Mouse (Mus musculus): Measurements from ENCODE around the gene Rnf168. TPM values are rescaled to one million over a fixed set of nuclear protein-coding genes. Genes with fewer than 3 reads are reported as not detected.

Rnf168 gene
- total and polyA plus RNA-seq, 3 experiments = 14.9 to 61.5 (median 17.6) TPM

DNA sequence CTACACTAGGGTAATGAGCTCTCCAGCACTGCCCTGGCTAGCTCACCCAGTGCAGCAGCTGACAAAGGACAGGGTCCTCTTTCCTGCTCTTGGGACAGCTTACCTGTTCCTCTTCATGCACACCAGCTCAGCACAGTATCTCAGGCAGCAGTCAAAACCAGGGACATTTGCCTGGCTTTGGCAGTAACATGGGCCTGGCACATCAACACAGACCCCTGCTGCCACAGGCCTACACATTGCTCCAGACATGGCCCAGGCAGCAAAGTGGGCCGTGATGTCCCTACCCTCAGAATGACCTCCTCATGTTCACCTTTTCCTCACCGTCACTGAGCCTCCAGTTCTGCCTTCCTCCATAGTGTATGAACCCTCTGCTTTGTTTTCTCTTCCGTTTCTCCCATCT is 73.5 kb downstream of the Rnf168 start:
- TF ChIP-seq TBP (IDR thresholded peaks at IDR 0.05; ENCODE audit: low read depth, low read length) (no peak), MAFK (IDR thresholded peaks at IDR 0.05; ENCODE audit: borderline replicate concordance, low read depth, low read length) (no peak), MXI1 (IDR thresholded peaks at IDR 0.05; ENCODE audit: low read depth, low read length) (no peak), USF1 (IDR thresholded peaks at IDR 0.05; ENCODE audit: low read depth, low read length) (no peak), ETS1 (IDR thresholded peaks at IDR 0.05; ENCODE audit: low read depth, low read length) (no peak), MEF2A (IDR thresholded peaks at IDR 0.05; ENCODE audit: extremely low read depth, insufficient replicate concordance, low read depth, low read length, poor library complexity, severe bottlenecking) (no peak)
- no peak overlapping the region for H3K9ac ChIP-seq (ENCODE audit: control insufficient read depth, low read depth, low read length, poor library complexity, severe bottlenecking)
- H3K9me3 ChIP-seq (replicated peaks; ENCODE audit: insufficient read depth, low read length) = no peaks in the 10 kb centered on the region
- peaks cover 7% of the 10 kb centered on the region; the same call in 1 of the 2 replicates for H3K79me2 ChIP-seq (ENCODE audit: control insufficient read depth, insufficient read depth, low read length, poor library complexity)
- H3K36me3 ChIP-seq (ENCODE audit: control insufficient read depth in 1 of 2, insufficient read depth in 2 of 2, low read length in 2 of 2) = peaks cover 0 to 15% of the 10 kb centered on the region in 2 experiments; a peak in 2 of 4 replicates
- no peak for DNase-seq (ENCODE audit: low read depth, low spot score)
- no peak overlapping the region for H3K4me3 ChIP-seq (ENCODE audit: control insufficient read depth in 1 of 2, insufficient read depth in 1 of 2, low read depth in 2 of 2, low read length in 2 of 2)
- no peaks in the 10 kb centered on the region for H3K27me3 ChIP-seq (ENCODE audit: control insufficient read depth in 1 of 2, insufficient read depth in 2 of 2, low read length in 2 of 2)
- no peaks in the 10 kb centered on the region for H3K4me1 ChIP-seq (ENCODE audit: control insufficient read depth in 1 of 2, insufficient read depth in 2 of 2, low read length in 2 of 2)
- no peak overlapping the region for H3K27ac ChIP-seq (ENCODE audit: control insufficient read depth, low read depth, low read length)

Other genes with a start within 250 kb of the Rnf168 start
- 23.0 and 23.4 TPM in 2 replicates for gene Pak2, start 198.1 kb upstream of the Rnf168 start, total RNA-seq (2012; rRNA removed)
- gene Pak2, start 198.1 kb upstream of the Rnf168 start, polyA plus RNA-seq (2012; ENCODE audit: insufficient read depth in 1 of 2, insufficient read length in 2 of 2, low read depth in 1 of 2, low replicate concordance in 2 of 2, missing spikeins in 1 of 2) = 10 to 100 TPM; 34.1 to 67.2 TPM
- gene Pigx, start 177.7 kb upstream of the Rnf168 start, total RNA-seq (2012; rRNA removed) = 22.3 and 24.0 TPM in 2 replicates
- 10 to 100 TPM in 1 of 2 experiments, not detected in 1; 29.5 TPM for gene Pigx, start 177.7 kb upstream of the Rnf168 start, polyA plus RNA-seq (2012; ENCODE audit: insufficient read depth in 1 of 2, insufficient read length in 2 of 2, low read depth in 1 of 2, low replicate concordance in 2 of 2, missing spikeins in 1 of 2)
- 7.1 and 7.3 TPM in 2 replicates for gene Cep19, start 177.7 kb upstream of the Rnf168 start, total RNA-seq (2012; rRNA removed)
- gene Cep19, start 177.7 kb upstream of the Rnf168 start, polyA plus RNA-seq (2012; ENCODE audit: insufficient read depth in 1 of 2, insufficient read length in 2 of 2, low read depth in 1 of 2, low replicate concordance in 2 of 2, missing spikeins in 1 of 2) = 1 to 10 TPM in 1 of 2 experiments, not detected in 1; 8.7 TPM
- gene Nrros, start 111.9 kb upstream of the Rnf168 start, total RNA-seq (2012; rRNA removed) = 56.1 and 59.8 TPM in 2 replicates
- 10 to 100 TPM in 1 of 2 experiments, not detected in 1; 55.9 TPM for gene Nrros, start 111.9 kb upstream of the Rnf168 start, polyA plus RNA-seq (2012; ENCODE audit: insufficient read depth in 1 of 2, insufficient read length in 2 of 2, low read depth in 1 of 2, low replicate concordance in 2 of 2, missing spikeins in 1 of 2)
- gene Bex6, start 97.6 kb upstream of the Rnf168 start, total RNA-seq (2012; rRNA removed) = not detected in 2 replicates
- gene Bex6, start 97.6 kb upstream of the Rnf168 start, polyA plus RNA-seq (2012; ENCODE audit: insufficient read depth in 1 of 2, insufficient read length in 2 of 2, low read depth in 1 of 2, low replicate concordance in 2 of 2, missing spikeins in 1 of 2) = not detected
- gene Fbxo45, start 30.3 kb upstream of the Rnf168 start, total RNA-seq (2012; rRNA removed) = 17.5 and 19.3 TPM in 2 replicates
- 10 to 100 TPM in 1 of 2 experiments, not detected in 1; 15.4 TPM for gene Fbxo45, start 30.3 kb upstream of the Rnf168 start, polyA plus RNA-seq (2012; ENCODE audit: insufficient read depth in 1 of 2, insufficient read length in 2 of 2, low read depth in 1 of 2, low replicate concordance in 2 of 2, missing spikeins in 1 of 2)
- 16.8 and 18.0 TPM in 2 replicates for gene Wdr53, start 30.2 kb upstream of the Rnf168 start, total RNA-seq (2012; rRNA removed)
- gene Wdr53, start 30.2 kb upstream of the Rnf168 start, polyA plus RNA-seq (2012; ENCODE audit: insufficient read depth in 1 of 2, insufficient read length in 2 of 2, low read depth in 1 of 2, low replicate concordance in 2 of 2, missing spikeins in 1 of 2) = 10 to 100 TPM in 1 of 2 experiments, not detected in 1; 20.9 TPM
- not detected in 2 replicates for gene Smco1, start 6.0 kb upstream of the Rnf168 start, total RNA-seq (2012; rRNA removed)
- not detected for gene Smco1, start 6.0 kb upstream of the Rnf168 start, polyA plus RNA-seq (2012; ENCODE audit: insufficient read depth in 1 of 2, insufficient read length in 2 of 2, low read depth in 1 of 2, low replicate concordance in 2 of 2, missing spikeins in 1 of 2)
- gene Ubxn7, start 54.8 kb downstream of the Rnf168 start, total RNA-seq (2012; rRNA removed) = 8.1 and 8.9 TPM in 2 replicates
- 10 to 100 TPM; 11.0 to 51.2 TPM for gene Ubxn7, start 54.8 kb downstream of the Rnf168 start, polyA plus RNA-seq (2012; ENCODE audit: insufficient read depth in 1 of 2, insufficient read length in 2 of 2, low read depth in 1 of 2, low replicate concordance in 2 of 2, missing spikeins in 1 of 2)
- not detected in 2 replicates for gene Tm4sf19, start 123.0 kb downstream of the Rnf168 start, total RNA-seq (2012; rRNA removed)
- gene Tm4sf19, start 123.0 kb downstream of the Rnf168 start, polyA plus RNA-seq (2012; ENCODE audit: insufficient read depth in 1 of 2, insufficient read length in 2 of 2, low read depth in 1 of 2, low replicate concordance in 2 of 2, missing spikeins in 1 of 2) = under 1 TPM in 1 of 2 experiments, not detected in 1; 0.06 TPM
- 13.0 and 14.7 TPM in 2 replicates for gene Tctex1d2, start 142.2 kb downstream of the Rnf168 start, total RNA-seq (2012; rRNA removed)
- gene Tctex1d2, start 142.2 kb downstream of the Rnf168 start, polyA plus RNA-seq (2012; ENCODE audit: insufficient read depth in 1 of 2, insufficient read length in 2 of 2, low read depth in 1 of 2, low replicate concordance in 2 of 2, missing spikeins in 1 of 2) = 100 to 1,000 TPM in 1 of 2 experiments, 10 to 100 TPM in 1; 23.7 to 239 TPM
- gene Pcyt1a, start 153.5 kb downstream of the Rnf168 start, total RNA-seq (2012; rRNA removed) = 32.3 and 36.9 TPM in 2 replicates
- 10 to 100 TPM in 1 of 2 experiments, not detected in 1; 53.7 TPM for gene Pcyt1a, start 153.5 kb downstream of the Rnf168 start, polyA plus RNA-seq (2012; ENCODE audit: insufficient read depth in 1 of 2, insufficient read length in 2 of 2, low read depth in 1 of 2, low replicate concordance in 2 of 2, missing spikeins in 1 of 2)
- 3.3 and 4.6 TPM in 2 replicates for gene Slc51a, start 210.4 kb downstream of the Rnf168 start, total RNA-seq (2012; rRNA removed)
- 10 to 100 TPM in 1 of 2 experiments, not detected in 1; 14.5 TPM for gene Slc51a, start 210.4 kb downstream of the Rnf168 start, polyA plus RNA-seq (2012; ENCODE audit: insufficient read depth in 1 of 2, insufficient read length in 2 of 2, low read depth in 1 of 2, low replicate concordance in 2 of 2, missing spikeins in 1 of 2)
- gene Zdhhc19, start 218.8 kb downstream of the Rnf168 start, total RNA-seq (2012; rRNA removed) = 0.58 TPM in 1 of 2 replicates, not detected in the other
- 1 to 10 TPM in 1 of 2 experiments, not detected in 1; 1.4 TPM for gene Zdhhc19, start 218.8 kb downstream of the Rnf168 start, polyA plus RNA-seq (2012; ENCODE audit: insufficient read depth in 1 of 2, insufficient read length in 2 of 2, low read depth in 1 of 2, low replicate concordance in 2 of 2, missing spikeins in 1 of 2)

All from MEL (cell line).